Mouse (Mus musculus) gastrocnemius, postnatal 10 days (tissue): ENCODE results near the gene Cog5. TPM values are rescaled to one million over a fixed set of nuclear protein-coding genes. Genes with fewer than 3 reads are reported as not detected.

ENCODE experiments used
- DNase-seq: peaks from one replicate; pipeline ENCODE4 v3.0.0; 2021; ENCODE audit warnings: mixed read lengths
- total RNA-seq, 2 experiments: library from RNA; stranded (reverse); gene quantifications; 2 replicates each; pipeline ENCODE4 v1.2.3; 2021

The Cog5 gene
- total RNA-seq, 2 experiments from 2014 or later = 24.9 to 26.4 TPM

DNA sequence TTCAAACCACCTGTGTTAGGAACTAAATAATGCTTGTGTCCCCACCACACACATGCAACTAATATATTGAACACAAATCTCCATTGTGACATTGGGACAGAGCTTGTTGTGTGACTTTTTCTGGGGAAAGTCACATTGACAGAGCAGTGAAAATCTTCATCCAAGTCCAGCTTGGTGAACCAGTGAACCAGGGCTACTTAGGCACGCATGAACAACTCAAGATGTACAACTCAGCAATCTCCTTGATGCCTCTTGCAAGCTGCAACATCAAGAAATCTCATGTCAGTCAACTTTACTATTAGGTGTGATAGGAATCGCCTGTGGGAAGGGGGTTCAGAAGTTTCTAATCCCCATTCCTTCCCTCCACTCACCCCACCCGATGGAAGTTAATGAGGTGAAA lies 169.0 kb downstream of the Cog5 start:
- no peak for DNase-seq

DNA sequence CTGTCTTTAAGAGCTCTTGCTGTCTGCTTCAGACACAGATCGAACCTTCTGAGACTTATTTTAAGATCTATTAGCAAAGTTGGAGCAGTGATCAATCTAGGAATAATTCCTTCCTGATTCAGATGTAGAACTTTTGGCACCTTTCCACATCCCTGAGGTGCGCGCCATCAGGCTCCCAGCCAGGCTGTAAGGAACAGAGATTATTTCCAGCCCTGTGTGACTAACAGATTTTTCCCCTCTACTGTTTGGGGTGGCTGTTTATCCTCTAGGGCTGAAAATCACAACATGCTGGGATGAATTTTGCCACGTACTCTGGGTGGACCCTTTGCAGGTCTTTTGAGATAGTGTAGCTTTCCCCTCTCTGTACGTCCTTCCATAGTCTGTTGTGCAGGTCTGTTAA lies 170.2 kb downstream of the Cog5 start:
- no peak for DNase-seq

DNA sequence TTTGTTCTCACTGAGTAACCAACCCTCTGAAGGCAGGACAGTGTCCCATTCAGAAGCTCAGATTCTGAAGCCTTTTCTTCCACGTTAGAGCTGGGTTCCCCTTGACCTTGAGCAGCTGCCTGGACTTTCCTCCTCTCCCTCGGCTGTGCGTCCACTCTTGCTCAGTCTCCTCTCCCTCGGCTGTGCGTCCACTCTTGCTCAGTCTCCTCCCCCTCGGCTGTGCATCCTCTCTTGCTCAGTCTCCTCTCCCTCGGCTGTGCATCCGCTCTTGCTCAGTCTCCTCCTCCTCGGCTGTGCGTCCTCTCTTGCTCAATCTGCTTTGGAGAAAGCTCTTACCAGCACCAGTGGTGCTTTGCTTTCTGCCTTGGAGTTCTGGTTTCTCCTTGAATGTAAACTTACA lies 171.2 kb downstream of the Cog5 start:
- DNase-seq = no peak

DNA sequence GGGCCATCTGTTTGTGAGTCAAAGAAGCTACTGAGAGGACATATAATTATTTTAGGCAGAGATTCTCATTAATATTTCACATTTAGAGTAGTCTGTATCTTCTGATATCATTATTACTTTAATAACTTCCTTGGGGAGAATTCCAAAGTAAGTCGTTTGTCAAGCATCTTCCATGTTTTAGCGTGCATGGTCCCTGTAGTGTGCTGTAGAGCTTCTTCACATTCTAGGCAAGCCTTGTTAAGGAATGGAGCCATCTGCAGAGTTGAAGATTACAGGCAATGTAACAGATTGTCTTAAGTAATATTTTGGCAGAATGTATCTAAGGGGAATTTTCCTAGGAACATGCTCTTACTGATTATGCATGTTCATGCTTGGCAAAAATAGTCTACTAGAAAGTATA lies 171.8 kb downstream of the Cog5 start:
- DNase-seq = no peak

DNA sequence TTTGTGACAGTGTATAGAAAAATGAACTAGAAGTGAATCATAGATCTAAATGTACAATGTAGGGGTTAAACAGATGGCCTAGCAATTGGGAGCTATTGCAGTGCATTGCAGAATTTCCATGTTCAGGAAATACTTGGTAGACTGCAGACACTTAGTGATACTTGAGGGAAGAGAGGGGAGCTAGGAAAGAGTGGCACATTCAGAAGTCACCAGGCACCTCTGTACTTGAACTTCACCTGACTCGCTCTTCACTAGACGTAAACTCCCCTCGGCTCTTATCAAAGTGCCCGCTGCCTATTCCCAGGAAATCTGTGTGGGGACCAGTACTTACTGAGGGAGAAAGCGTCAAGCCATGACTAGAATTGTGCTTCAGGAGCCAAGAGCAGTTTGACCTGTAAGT lies 180.8 kb downstream of the Cog5 start:
- no peak for DNase-seq

DNA sequence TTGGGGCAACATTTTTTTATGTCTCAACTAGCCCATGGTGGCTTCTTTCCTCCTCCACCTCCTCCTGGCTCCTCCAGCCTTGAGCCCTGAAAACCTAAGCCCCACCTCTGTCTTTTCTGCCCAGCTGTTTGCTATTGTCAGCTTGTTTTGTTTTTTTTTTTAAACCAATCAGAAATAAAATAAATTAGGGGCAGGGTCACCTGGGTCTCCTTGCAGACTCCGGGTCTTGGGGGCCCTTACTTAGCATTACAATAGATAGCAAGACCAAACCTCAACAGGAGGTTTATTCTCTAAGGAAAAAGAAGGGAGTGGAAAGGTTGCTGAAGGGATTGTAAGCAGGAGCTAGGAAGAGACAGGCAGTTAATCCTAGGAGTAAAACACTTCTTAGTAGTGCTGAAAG lies 181.5 kb downstream of the Cog5 start:
- DNase-seq = no peak

DNA sequence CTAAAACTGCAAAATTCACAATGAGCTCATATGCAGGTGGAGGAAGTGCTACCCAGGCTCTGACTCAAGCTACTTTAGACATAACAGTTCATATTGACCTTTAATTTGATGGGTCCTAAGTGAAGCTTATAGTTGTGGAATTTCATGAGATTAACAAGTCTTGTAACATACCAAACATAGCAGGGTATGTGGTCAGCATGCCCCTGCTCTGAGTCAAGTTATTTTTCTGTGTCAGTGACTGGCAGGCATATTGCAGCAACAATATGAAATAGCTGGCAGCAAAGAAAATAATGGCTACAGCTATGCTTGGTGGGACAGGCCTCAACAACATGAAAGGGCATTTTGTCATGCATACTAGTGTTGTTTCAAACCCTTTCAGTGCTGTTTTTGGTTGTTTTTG lies 183.9 kb downstream of the Cog5 start:
- DNase-seq = no peak

DNA sequence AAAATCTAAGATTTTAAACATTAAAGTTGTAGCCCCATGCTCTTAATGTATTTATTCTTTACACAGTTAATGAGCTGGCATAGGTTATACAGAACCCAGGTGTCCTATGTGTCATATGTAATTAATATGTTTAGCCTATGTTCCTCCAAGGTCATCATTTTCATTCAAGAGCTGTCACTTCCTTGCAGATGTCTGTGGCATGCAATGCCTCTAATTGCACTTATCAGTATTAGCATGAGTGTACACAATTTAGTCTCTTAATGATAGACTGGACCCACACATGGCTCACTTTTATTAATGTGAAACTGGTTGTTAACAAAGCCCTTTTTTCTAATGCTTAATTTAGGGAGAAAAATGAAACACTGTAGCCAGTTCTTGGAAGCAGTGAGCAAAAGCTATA lies 184.6 kb downstream of the Cog5 start:
- no peak for DNase-seq

DNA sequence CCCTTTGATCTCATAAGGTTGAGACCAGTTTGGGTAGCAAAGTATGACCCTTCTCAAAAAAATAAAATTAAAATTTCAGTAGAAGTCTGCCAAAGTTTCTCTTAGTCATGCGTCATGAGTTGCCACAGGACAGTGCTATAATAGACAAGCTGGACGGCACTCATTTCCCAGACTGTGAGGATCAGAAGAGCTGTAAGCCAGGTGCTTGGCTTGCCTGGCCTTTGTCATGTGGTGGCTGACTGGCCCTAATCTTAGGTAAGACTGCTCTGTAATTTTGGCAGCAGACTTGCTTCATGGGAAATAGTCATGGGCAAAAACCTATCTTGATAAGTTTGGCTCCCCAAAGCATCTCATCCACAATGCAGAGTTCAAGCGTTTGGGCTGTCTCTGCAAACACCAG lies 191.4 kb downstream of the Cog5 start:
- DNase-seq = no peak

DNA sequence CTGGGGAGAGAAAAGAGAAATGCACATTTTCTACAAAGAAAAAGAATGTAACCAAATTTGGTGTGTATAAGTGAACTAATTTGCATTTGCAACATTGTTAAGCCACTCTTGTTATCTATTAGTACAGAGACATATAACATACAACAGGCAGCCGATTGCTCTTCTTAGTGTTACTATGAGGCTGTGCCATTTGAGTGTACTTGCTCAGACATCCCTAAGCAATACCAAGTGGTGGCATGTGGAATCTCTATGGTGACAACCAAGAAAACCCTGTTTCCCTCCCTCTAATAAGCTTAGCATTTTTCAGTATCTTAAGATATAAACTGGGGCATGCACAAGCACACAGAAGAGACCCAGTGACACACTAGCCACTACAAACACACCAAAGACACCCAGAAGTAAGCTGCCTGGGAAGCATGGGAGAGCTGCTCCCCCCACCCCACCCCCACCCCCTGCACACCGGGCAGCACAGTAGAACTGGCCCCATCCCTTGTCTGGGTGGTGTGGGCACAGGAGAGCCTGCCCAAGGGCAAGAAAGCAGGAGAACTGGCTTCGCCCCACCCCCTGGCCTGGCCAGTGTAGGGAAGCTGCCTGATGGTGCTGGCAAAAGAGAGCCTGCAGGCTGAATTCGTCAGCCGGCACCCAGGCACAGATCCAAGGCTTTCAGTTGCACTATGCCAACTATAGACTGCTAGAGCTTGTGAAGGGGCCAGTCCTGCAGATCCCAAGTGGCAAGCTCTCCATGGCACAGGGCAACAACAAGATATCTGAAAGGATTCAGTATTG lies 194.2 kb downstream of the Cog5 start:
- DNase-seq = peak; percentile 59

DNA sequence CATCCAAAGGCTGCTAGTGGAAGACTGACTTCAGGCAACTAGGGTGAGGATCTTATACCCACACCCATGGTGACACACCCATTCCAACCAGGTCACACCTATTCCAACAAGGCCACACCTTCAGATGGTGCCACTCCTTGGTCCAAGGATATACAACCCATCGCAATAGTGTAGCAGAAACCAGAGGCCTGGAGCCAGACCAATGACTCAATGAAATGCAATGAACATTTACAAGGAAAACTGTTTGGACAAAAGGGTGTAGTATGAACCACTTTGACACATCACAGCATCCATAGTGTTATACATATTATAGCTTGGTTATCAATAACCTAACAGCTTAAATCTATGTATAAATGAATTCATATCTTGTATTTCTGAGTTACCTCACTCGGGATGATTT lies 194.9 kb downstream of the Cog5 start:
- DNase-seq = no peak

DNA sequence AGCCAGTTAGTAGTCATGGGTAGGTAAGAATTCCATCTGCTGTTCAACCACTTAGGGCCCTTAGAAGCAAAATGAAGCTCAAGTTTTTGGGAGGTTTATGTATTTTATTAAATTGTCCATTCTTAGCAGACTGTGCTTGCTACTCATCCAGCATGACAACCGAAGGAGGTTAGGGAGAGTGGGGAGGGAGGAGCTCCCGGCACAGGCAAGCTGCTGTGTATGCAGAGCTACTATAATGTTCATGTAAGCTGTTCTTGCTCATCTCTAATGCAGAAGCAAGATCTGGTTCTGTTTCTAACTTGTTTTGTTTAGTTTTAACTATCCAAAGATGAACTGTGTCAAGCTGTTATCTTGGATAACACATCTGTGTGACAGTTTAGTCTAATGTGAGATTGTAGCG lies 199.4 kb downstream of the Cog5 start:
- no peak for DNase-seq

DNA sequence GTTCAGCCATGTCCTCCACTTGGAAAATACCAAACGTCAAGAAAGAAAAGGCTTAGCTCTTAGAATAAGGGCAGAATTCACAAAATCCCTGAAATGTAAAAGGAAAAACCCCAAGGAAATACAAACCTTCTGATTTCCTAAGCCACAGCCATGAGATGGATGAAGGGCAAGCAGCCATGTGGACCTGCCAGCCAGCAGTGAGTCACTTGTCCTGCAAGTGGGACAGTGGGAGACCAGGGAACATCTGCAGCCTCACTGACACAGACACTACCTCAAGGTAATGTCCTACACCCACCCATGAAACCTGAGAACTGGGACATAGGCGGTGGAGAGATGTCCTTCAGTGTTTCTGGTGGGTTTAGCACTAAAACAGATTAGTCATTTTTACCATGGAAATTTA lies 200.1 kb downstream of the Cog5 start:
- DNase-seq = no peak

DNA sequence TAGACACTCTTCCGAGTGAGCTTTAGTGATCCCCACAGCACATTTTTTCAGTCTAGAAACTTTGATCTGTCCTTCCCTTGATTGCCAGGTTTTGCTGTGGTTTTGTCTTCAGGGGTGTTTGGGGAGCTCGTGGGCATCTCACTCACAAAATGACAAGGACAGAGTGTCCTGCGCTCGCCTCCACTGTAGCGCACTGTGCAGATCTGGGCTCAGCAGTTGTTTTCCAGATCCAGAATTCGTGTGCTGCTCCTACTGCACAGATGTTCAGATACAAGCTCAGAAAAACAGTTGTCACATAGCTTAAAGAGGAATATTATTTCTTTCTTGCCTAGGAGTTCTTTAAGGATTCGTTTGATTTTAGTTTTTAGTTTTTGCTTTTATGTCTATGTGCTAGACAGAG lies 203.1 kb downstream of the Cog5 start:
- DNase-seq = no peak

DNA sequence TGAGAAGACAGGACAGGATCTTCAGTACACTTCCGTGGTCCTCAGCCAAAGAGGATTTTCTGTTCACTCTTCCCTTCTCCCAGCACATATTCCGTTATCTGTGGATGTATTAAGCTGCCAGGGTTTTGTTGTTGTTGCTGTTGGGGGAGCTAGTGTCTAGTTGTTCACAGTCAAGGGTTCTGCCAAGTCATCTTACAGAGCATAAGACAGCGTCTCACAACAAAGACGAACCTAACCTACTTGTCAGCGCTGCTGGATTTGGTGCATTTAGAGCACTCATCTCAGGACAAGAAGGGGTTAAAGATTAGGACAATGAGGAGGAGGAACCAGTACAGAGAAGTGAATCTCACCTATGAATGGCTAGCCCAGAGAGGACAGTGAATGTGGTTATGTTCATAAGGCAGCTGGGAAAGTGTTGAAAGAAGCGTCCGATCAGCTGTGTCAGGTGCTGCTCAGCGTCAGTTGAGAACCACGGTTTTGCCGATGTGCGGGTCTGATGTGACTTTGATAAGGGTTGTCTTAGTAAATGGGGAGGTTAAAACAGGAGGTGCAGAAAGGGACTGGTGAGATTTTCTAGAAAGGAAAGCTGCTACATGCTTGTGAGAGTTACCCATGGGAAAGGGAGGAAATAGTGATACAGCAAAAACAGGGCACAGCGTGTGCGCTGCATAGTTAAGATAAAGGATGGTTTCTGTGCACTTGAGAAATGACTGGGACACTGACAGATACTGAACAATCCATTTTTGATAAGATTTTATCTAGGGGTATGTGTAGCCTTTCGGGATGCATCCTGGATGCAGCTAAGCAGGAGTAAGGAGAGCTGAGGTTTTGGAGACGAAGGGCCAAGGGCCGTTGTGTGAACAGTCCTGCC lies 208.2 kb downstream of the Cog5 start:
- DNase-seq = no peak

DNA sequence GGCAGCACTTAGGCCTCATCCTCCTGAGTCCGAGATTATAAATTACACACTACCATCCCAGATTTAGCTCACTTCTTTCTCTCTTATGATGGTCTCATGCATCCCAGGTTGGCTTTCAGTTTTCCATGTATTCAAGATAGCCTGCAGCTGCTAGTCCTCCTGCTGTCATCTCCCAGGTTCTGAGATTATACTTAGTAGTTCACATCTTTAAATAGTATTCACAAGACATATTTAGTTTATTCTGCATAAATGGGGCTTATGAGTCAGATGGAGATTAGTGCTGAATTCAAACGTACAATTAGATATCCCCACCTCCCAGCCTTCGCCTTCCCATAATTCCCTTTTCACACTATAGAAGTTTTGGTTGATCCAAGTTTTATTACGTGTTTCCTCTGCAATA lies 222.1 kb downstream of the Cog5 start:
- DNase-seq = no peak

DNA sequence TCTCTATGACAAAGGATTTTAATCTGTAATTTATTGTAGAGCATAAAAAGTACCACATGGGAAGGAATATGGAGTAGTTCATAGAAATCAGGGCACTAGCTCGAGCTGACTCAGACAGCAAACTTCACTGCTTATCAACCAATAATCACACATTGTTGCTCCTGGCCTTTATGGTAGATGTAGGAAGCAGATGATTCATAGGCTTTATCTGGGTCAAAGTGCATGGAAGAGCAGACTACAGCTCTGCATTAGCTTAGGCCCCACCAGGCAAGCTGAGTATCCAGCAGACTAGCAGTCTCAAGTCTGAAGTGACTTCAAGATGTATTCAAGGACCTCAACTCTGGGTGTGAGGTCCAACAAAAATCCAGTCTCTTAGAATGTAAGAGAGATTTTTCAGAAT lies 228.1 kb downstream of the Cog5 start:
- DNase-seq = no peak

DNA sequence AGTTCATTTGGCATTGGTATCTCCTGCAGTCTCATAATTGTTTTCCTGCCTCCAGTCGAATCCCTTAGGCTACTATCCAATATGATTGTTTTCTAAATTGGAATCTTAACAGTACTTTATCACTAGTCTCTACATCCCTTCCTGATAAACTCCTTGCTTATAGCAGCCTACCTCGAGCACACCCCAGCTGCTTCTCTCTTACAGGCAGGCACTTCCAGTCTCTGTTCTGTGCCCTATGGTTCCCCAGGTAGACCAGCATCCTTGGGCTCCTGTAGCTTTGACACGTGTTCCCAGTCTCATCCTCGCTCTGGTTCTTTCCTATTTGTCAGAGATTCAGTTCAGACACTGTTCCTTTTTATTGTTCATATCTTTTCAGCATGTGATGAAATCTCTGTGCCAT lies 229.7 kb downstream of the Cog5 start:
- DNase-seq = no peak

DNA sequence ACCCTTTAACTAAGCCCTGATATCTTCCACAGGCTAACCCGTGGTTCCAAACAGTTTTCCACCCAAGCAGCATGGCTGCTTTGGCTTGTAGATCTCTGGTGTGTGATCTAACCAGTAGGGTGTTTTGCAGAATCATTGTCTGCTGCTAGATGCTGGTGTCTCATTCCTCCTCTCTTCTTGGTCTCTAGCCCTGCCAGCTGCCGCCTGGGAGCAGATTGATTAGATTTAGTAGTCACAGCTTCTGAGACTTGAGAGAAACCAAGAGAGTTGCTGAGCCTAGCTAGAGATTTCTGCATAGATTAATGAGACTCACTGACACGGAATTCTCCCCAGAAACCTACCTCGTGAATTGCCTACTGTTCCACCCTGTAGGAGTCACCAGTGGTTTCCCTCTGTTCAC lies 230.4 kb downstream of the Cog5 start:
- no peak for DNase-seq

DNA sequence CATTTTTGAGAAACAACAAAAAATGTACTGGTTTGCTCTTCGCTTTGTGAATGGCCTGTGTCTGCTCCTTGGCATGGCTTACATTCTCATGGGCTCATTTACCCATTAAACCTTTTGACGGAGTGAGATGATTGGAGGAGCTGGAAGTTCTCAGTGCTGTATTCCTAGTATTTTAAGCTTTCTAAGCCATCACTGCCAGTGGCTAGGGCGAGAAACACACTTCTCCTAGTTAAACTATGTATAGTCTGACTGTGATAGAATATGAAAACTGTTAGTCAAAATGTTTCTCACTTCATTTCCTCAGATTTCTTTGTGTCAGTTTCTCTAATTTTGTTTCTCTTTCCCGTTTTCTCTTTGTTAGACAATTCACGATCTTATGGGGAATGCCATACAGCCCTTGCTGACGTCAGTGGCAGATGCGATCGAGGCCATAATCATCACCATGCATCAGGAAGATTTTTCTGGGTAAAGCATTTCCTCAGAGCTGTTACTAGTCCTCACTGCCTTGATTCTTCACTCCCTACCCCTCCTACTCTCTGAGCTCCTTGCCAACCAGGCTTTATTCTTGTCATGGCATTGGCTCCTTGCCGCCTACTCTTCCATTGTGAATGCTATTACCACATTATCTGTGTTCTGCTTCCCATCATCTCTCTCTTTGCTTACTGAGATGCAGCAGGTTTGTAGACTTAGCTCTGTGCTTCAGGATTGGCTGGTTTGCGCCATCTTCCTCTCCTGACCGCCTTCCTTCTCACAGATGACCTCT lies 231.4 kb downstream of the Cog5 start:
- DNase-seq = no peak

DNA sequence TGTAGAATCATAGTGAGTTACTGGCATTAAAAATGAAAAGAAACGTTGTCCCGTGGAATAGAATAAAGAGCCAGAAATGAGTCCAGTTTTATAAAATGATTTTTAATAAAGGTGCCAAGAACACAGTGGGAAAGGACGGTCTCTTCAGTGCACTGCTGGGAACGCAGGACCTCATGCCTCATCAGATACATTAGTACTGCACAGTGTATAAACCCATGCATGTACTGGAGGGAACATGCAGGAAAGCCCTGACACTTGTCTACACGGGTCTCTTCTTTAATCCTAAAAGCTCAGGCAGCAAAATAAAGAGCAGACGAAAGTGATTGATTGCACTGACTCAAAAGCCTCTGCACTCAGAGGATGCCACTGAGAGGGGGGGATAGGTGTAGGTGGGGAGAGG lies 236.0 kb downstream of the Cog5 start:
- DNase-seq = no peak

DNA sequence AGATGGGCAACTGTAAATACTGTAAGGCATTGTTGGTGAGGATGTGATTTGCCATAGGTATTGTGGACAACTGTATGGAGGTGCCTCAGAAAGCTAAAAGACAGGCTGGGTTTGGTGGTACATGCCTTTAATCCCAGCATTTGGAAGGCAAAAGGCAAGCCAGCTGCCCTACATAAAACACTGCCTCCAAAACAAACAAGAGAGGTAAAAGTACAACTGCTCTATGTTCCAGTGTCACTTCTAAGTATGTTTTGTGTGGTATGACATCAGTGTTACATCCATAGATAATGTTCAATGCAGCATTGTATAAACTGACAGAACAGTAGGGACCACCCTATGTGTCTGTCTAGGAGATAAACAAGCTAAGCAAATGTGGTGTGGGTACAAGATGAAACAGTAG lies 237.4 kb downstream of the Cog5 start:
- no peak for DNase-seq

DNA sequence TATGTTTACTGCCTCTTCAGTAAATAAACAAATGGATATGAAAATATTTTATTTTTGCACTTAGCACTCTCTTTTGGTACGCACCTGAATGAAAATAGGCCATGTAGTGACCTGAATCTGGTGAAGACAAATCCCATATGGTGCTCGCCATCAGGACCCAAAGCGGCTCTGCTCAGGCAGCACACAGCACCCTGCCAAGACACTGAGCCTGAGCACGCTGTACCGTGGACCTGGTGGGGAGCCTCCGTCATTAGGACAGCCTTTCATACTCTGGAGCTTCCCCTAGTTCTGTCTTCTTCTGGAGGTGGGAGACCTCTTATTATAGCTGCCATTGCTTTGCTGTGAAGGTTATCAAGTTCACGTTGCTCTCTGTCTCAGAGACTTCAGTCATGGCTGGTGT lies 238.1 kb downstream of the Cog5 start:
- no peak for DNase-seq
